Mouse (Mus musculus): ENCODE results near the gene Serpina7.

GRCm38 (mm10) chrX:139053149-139053548, 31.9 kb downstream of the Serpina7 start:
- no peak for TF ChIP-seq CTCF (conservative IDR thresholded peaks at IDR 0.05; ENCODE audit: low read length)
- TF ChIP-seq POU5F1 (IDR thresholded peaks at IDR 0.05; ENCODE audit: borderline replicate concordance, low read length) = no peak
